21 mouse cellular contexts compared by ENCODE assay signal in genomic region chr9:95676021-95676420, GRCm38 (mm10). TPM values are rescaled to one million over a fixed set of nuclear protein-coding genes. Genes with fewer than 3 reads are reported as not detected.
DNase-seq lines count a peak whose midpoint lies in the region; ATAC-seq and TF ChIP-seq lines count a peak whose summit lies in the region.
"Had no signal": no experiment of that assay in that cellular context is flagged by ENCODE, and none has a peak within 500 bp of the region (broad histone marks: within the 10 kb centered on the region; RNA-seq: fewer than 3 reads in every experiment).

No protein-coding gene starts in this region.

- DNase-seq in lung, embryonic 14.5 days: no peak
- DNase-seq in lung, postnatal 0 days (ENCODE audit: low spot score): no peak
- DNase-seq in ES-E14 (ENCODE audit: low read depth, low spot score): no peak
- peak; percentile 18 for DNase-seq in adipocyte (ENCODE audit: low spot score)
- DNase-seq in retina, postnatal 1 day: no peak
- DNase-seq in urinary bladder, postnatal 36 days (ENCODE audit: low spot score in 2 of 2): no peak
- DNase-seq: embryo, embryonic 11 days; liver, embryonic 13.5 days; thymus, postnatal 14 days had no signal

- TF ChIP-seq CTCF in intestine, postnatal 0 days (IDR thresholded peaks at IDR 0.05; ENCODE audit: low read depth): 0 out of 2 replicates have a peak, but pooled peaks have one; percentile 11
- TF ChIP-seq CTCF in lung, embryonic 14.5 days (IDR thresholded peaks at IDR 0.05; ENCODE audit: low read depth): peak; percentile 32
- no peak for TF ChIP-seq CTCF in lung, postnatal 0 days (IDR thresholded peaks at IDR 0.05)

- ATAC-seq in intestine, postnatal 0 days: no peak
- no peak for ATAC-seq in intestine, embryonic 16.5 days
- no peak for ATAC-seq in lung, embryonic 14.5 days (ENCODE audit: insufficient read depth)
- no peak for ATAC-seq in lung, postnatal 0 days

- no peaks in the 10 kb centered on the region for H3K9me3 ChIP-seq in intestine, postnatal 0 days (ENCODE audit: control insufficient read depth)
- H3K9me3 ChIP-seq in intestine, embryonic 16.5 days (ENCODE audit: control insufficient read depth, low read length): no peaks in the 10 kb centered on the region
- no peaks in the 10 kb centered on the region for H3K9me3 ChIP-seq in lung, embryonic 14.5 days (ENCODE audit: low read depth, low read length)
- H3K9me3 ChIP-seq in lung, postnatal 0 days (ENCODE audit: low read length): no peaks in the 10 kb centered on the region
- H3K9me3 ChIP-seq in ES-E14 (ENCODE audit: control insufficient read depth, insufficient read depth, low read depth, low read length): 0 out of 2 replicates have a peak, but pooled peaks cover 2% of the 10 kb centered on the region
- H3K9me3 ChIP-seq: embryonic facial prominence, embryonic 13.5 days; hindbrain, embryonic 15.5 days; intestine, embryonic 15.5 days; liver, embryonic 13.5 days; midbrain, embryonic 12.5 days had no signal

- no peaks in the 10 kb centered on the region for H3K4me1 ChIP-seq in intestine, postnatal 0 days (replicated peaks; ENCODE audit: control insufficient read depth, insufficient read depth, low read length)
- H3K4me1 ChIP-seq in intestine, embryonic 16.5 days (ENCODE audit: control insufficient read depth, insufficient read depth, low read length): no peaks in the 10 kb centered on the region
- peaks cover 3% of the 10 kb centered on the region; the same call in 1 of the 2 replicates for H3K4me1 ChIP-seq in lung, embryonic 14.5 days (ENCODE audit: insufficient read depth)
- no peaks in the 10 kb centered on the region for H3K4me1 ChIP-seq in lung, postnatal 0 days (ENCODE audit: insufficient read depth, low read depth, low read length)
- H3K4me1 ChIP-seq in ES-E14 (ENCODE audit: control insufficient read depth in 2 of 2, insufficient read depth in 2 of 2, low read length in 2 of 2, poor library complexity in 1 of 2): no peaks in the 10 kb centered on the region
- H3K4me1 ChIP-seq: embryonic facial prominence, embryonic 13.5 days; forebrain, embryonic 12.5 days; heart, embryonic 13.5 days; hindbrain, embryonic 15.5 days; intestine, embryonic 15.5 days; kidney, embryonic 15.5 days; limb, embryonic 13.5 days; liver, embryonic 13.5 days; midbrain, embryonic 12.5 days had no signal

- H3K9ac ChIP-seq in intestine, postnatal 0 days (ENCODE audit: low read depth, low read length): no peak overlapping the region
- H3K9ac ChIP-seq in intestine, embryonic 16.5 days (ENCODE audit: low read depth, low read length): no peak overlapping the region
- H3K9ac ChIP-seq in lung, embryonic 14.5 days: no peak overlapping the region
- H3K9ac ChIP-seq in lung, postnatal 0 days (replicated peaks; ENCODE audit: low read depth): no peak overlapping the region
- no peak overlapping the region for H3K9ac ChIP-seq in ES-E14 (ENCODE audit: insufficient read depth, low read depth, low read length, poor library complexity, severe bottlenecking)
- H3K9ac ChIP-seq: embryonic facial prominence, embryonic 13.5 days; forebrain, embryonic 12.5 days; heart, embryonic 13.5 days; hindbrain, embryonic 15.5 days; intestine, embryonic 15.5 days; kidney, embryonic 15.5 days; limb, embryonic 13.5 days; liver, embryonic 13.5 days; midbrain, embryonic 12.5 days had no signal

- 97% methylated on average over 4 of the region's 4 CpGs for WGBS in intestine, postnatal 0 days
- 96% methylated on average over 4 of the region's 4 CpGs for WGBS in intestine, embryonic 16.5 days
- WGBS in lung, embryonic 14.5 days: 93% methylated on average over 4 of the region's 4 CpGs
- WGBS in lung, postnatal 0 days: 96% methylated on average over 4 of the region's 4 CpGs

- H3K36me3 ChIP-seq in intestine, postnatal 0 days (ENCODE audit: control insufficient read depth, insufficient read depth): no peaks in the 10 kb centered on the region
- H3K36me3 ChIP-seq in intestine, embryonic 16.5 days (ENCODE audit: control insufficient read depth, insufficient read depth, low read length): no peaks in the 10 kb centered on the region
- H3K36me3 ChIP-seq in lung, embryonic 14.5 days (ENCODE audit: insufficient read depth): no peaks in the 10 kb centered on the region
- no peaks in the 10 kb centered on the region for H3K36me3 ChIP-seq in lung, postnatal 0 days (ENCODE audit: insufficient read depth, low read length)
- H3K36me3 ChIP-seq in ES-E14 (ENCODE audit: control insufficient read depth, insufficient read depth, low read length, poor library complexity, severe bottlenecking): peaks cover 11% of the 10 kb centered on the region; the same call in 1 of the 2 replicates
- H3K36me3 ChIP-seq: embryonic facial prominence, embryonic 13.5 days; forebrain, embryonic 12.5 days; heart, embryonic 13.5 days; hindbrain, embryonic 15.5 days; intestine, embryonic 15.5 days; kidney, embryonic 15.5 days; midbrain, embryonic 12.5 days had no signal

- no peak overlapping the region for H3K4me3 ChIP-seq in intestine, postnatal 0 days (ENCODE audit: low read depth, low read length)
- no peak overlapping the region for H3K4me3 ChIP-seq in intestine, embryonic 16.5 days (ENCODE audit: low read length)
- no peak overlapping the region for H3K4me3 ChIP-seq in lung, embryonic 14.5 days (ENCODE audit: low read depth, low read length)
- H3K4me3 ChIP-seq in lung, postnatal 0 days (ENCODE audit: low read depth, low read length): no peak overlapping the region
- no peak overlapping the region for H3K4me3 ChIP-seq in ES-E14 (ENCODE audit: insufficient read depth in 1 of 2, low read depth in 1 of 2, low read length in 2 of 2, poor library complexity in 1 of 2, severe bottlenecking in 1 of 2)
- H3K4me3 ChIP-seq: embryonic facial prominence, embryonic 13.5 days; erythroblast, embryonic 14.5 days; forebrain, embryonic 12.5 days; heart, embryonic 13.5 days; hindbrain, embryonic 15.5 days; intestine, embryonic 15.5 days; kidney, embryonic 15.5 days; limb, embryonic 13.5 days; liver, embryonic 13.5 days; midbrain, embryonic 12.5 days had no signal

- no peak overlapping the region for H3K4me2 ChIP-seq in intestine, postnatal 0 days (replicated peaks; ENCODE audit: low read depth)
- no peak overlapping the region for H3K4me2 ChIP-seq in intestine, embryonic 16.5 days (ENCODE audit: low read depth, low read length)
- H3K4me2 ChIP-seq in lung, embryonic 14.5 days: no peak overlapping the region
- no peak overlapping the region for H3K4me2 ChIP-seq in lung, postnatal 0 days (replicated peaks; ENCODE audit: low read depth, low read length)
- H3K4me2 ChIP-seq: embryonic facial prominence, embryonic 13.5 days; forebrain, embryonic 12.5 days; heart, embryonic 13.5 days; intestine, embryonic 15.5 days; kidney, embryonic 15.5 days; limb, embryonic 13.5 days; liver, embryonic 13.5 days; midbrain, embryonic 12.5 days had no signal

- TF ChIP-seq EP300 in lung, postnatal 0 days (IDR thresholded peaks at IDR 0.05): no peak

- in situ Hi-C loops in ES-E14 (cut with MboI; ENCODE audit: low sequenced_read_pairs in 2 of 2, unreplicated experiment in 2 of 2): no loop called here

- H3K27ac ChIP-seq in intestine, postnatal 0 days (ENCODE audit: low read depth, low read length): no peak overlapping the region
- no peak overlapping the region for H3K27ac ChIP-seq in intestine, embryonic 16.5 days (ENCODE audit: low read length)
- H3K27ac ChIP-seq in lung, embryonic 14.5 days (ENCODE audit: low read depth): peak overlapping the region; percentile 87; the same call in 1 of the 2 replicates
- no peak overlapping the region for H3K27ac ChIP-seq in lung, postnatal 0 days (ENCODE audit: low read length)
- peak overlapping the region; percentile 89 for H3K27ac ChIP-seq in ES-E14 (ENCODE audit: insufficient read depth, low read depth, low read length, poor library complexity, severe bottlenecking)
- H3K27ac ChIP-seq: forebrain, embryonic 12.5 days; hindbrain, embryonic 15.5 days; kidney, embryonic 15.5 days; limb, embryonic 13.5 days; liver, embryonic 13.5 days; midbrain, embryonic 12.5 days had no signal

- no peaks in the 10 kb centered on the region for H3K27me3 ChIP-seq in intestine, postnatal 0 days (replicated peaks; ENCODE audit: control insufficient read depth, insufficient read depth, low read length)
- no peaks in the 10 kb centered on the region for H3K27me3 ChIP-seq in intestine, embryonic 16.5 days (replicated peaks; ENCODE audit: control insufficient read depth, insufficient read depth, low read length)
- H3K27me3 ChIP-seq in lung, embryonic 14.5 days (ENCODE audit: insufficient read depth, low read length): no peaks in the 10 kb centered on the region
- no peaks in the 10 kb centered on the region for H3K27me3 ChIP-seq in lung, postnatal 0 days (replicated peaks; ENCODE audit: insufficient read depth, low read length)
- H3K27me3 ChIP-seq: embryonic facial prominence, embryonic 13.5 days; forebrain, embryonic 12.5 days; heart, embryonic 13.5 days; hindbrain, embryonic 15.5 days; intestine, embryonic 15.5 days; kidney, embryonic 15.5 days; limb, embryonic 13.5 days; liver, embryonic 13.5 days; midbrain, embryonic 12.5 days had no signal

TF ChIP-seq in ES-E14, 5 proteins besides CTCF, POLR2A, EP300 and RAD21:
- TF ChIP-seq HCFC1 (IDR thresholded peaks at IDR 0.05; ENCODE audit: borderline replicate concordance, insufficient read depth, low read length): no peak
- TF ChIP-seq ZNF384 (IDR thresholded peaks at IDR 0.05; ENCODE audit: low read depth, low read length): no peak
- TF ChIP-seq MAFK (IDR thresholded peaks at IDR 0.05; ENCODE audit: insufficient read depth, low read depth, low read length): no peak
- TF ChIP-seq ZC3H11A (IDR thresholded peaks at IDR 0.05; ENCODE audit: borderline replicate concordance, low read depth, low read length): no peak
- no peak for TF ChIP-seq CHD2 (IDR thresholded peaks at IDR 0.05; ENCODE audit: low read depth, low read length)

RNA-seq across cellular contexts. Expression of gene Pcolce2, which starts 38.6 kb away (rescaled TPM):
- polyA plus RNA-seq in intestine, postnatal 0 days (2015; fragmentation: Nextera tagmentation; extraction: Ambion mirVana): 0.16 and 0.43 TPM in 2 replicates
- 0.40 and 0.89 TPM in 2 replicates for polyA plus RNA-seq in intestine, embryonic 16.5 days (2015; fragmentation: Nextera tagmentation; extraction: Ambion mirVana)
- polyA plus RNA-seq in lung, embryonic 14.5 days (2014; fragmentation: Nextera tagmentation; extraction: Ambion mirVana): 7.1 TPM in 2 replicates
- 45.7 and 52.1 TPM in 2 replicates for polyA plus RNA-seq in lung, postnatal 0 days (2015; fragmentation: Nextera tagmentation; extraction: Ambion mirVana)
- total RNA-seq in ES-E14 (2012; rRNA removed): 27.0 and 47.6 TPM in 2 replicates
- total RNA-seq: hematopoietic stem cell, adult 5-6 weeks had no signal
- polyA plus RNA-seq: erythroblast, embryonic 14.5 days had no signal

Comparison
In these comparisons a context has a peak if more than half of its experiments do, and no peak if none do; other contexts are left out.
1. H3K27ac ChIP-seq: peak in lung, embryonic 14.5 days (single experiment) and ES-E14 (single experiment); none in intestine, postnatal 0 days (single experiment), intestine, embryonic 16.5 days (single experiment) and lung, postnatal 0 days (single experiment).